Mouse (Mus musculus) olfactory bulb, adult 2 months (tissue): Measurements from ENCODE around the gene Pms1.

Experiments used
- CTCF ChIP-seq: fragments of 200-500 bp; IDR thresholded peaks from 2 replicates; pipeline ENCODE4 v1.5.1; 2012; ENCODE audit warnings: low read depth, mild to moderate bottlenecking, low read length, moderate library complexity; ENCODE audit not compliant: insufficient read depth
- POLR2A ChIP-seq: fragments of 200-500 bp; IDR thresholded peaks from 2 replicates; pipeline ENCODE4 v1.6.1; 2012; ENCODE audit warnings: mild to moderate bottlenecking, low read depth, low read length, moderate library complexity; ENCODE audit not compliant: insufficient read depth

- TF ChIP-seq POLR2A: no peak
- TF ChIP-seq CTCF: no peak
Observed at GRCm38 (mm10) chr1:53321662-53322344, 25.0 kb upstream of the Pms1 start.
